Mouse (Mus musculus) 3134 (cell line): ENCODE measurements around the gene Asic1.
"Not testable (repeated sequence)": the region's sequence is repeated elsewhere in the genome, so short reads cannot be mapped to it uniquely, and the experiment has no call there.

ENCODE experiments used
- DNase-seq: peaks from one replicate; pipeline ENCODE4 v3.0.0-alpha.2; 2011; ENCODE audit warnings: low spot score; ENCODE audit not compliant: insufficient read length; ENCODE audit errors: extremely low read depth

The Asic1 gene

DNA sequence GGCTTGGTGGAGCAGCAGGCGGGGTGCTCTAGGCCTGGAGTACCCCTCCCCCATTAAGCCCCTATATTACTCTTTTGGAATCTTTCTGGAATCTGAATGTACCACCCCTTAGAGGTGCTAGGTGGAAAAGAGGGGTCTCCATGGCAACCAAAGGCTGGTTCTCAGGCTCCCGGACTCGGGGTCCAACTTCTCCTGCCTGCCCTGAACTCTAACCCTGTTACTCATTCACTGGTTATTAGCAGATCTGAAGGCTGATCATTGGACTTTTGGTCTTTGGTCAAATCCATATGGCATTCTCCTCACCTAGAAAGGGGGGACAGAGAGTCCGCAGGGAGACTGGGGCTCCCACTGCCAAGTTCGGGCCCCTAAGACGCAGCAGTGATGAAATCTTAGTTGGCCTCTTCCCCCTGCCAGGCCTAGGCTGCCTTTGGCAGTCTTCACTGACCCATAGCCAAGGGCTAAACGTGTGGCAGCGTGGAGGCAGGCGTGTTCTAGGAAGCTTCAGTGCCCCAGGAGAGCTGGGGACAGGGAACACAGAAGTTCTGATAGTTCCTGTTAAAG lies 48.4 kb downstream of the Asic1 start:
- no peak for DNase-seq

DNA sequence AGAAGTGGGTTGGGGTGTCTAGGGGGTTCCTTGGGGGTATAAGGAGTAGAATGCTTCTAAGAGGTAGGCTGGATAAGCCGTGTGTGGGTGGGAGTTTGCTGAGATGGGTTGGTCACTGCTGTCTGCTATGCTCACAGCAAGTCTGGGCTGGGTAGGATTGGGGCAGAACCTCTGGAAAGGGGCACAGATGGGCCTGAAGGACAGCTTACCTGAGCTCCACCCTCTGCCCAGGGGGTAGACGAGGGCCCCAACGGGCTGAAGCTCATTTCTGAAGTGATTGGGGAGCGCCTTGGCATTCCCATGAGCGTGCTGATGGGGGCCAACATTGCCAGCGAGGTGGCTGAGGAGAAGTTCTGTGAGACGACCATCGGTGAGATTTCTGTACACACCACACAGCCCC lies 49.7 kb downstream of the Asic1 start:
- DNase-seq, result no peak

DNA sequence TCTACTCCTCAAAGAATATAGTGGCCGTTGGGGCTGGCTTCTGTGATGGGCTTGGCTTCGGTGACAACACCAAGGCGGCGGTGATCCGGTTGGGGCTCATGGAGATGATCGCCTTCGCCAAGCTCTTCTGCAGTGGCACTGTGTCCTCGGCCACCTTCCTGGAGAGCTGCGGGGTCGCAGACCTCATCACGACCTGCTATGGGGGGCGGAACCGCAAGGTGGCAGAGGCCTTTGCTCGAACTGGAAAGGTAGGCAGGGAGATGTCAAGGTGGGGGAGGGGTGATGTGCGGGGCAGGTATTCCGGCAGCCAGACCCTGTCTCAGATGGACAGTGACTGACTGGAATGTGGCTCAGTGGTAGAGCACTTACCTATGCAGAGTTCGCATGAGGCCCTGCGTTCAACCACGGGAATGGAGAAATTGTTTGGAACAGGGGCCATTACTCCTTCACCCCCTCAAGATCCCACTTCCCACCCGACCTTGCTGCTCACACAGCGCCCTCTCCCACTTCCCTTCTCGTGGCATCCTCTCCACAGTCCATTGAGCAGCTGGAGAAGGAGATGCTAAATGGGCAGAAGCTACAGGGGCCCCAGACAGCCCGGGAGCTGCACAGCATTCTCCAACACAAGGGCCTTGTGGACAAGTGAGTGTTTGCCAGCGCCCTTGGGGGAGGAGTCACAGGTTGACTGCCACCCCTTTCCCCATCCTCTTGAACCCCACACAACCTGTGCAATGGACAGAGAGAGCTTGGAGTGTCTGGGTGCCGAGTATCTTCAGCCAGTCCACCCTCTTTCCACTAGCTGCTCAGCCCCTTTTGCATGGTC lies 52.0 kb downstream of the Asic1 start:
- DNase-seq, result no peak

DNA sequence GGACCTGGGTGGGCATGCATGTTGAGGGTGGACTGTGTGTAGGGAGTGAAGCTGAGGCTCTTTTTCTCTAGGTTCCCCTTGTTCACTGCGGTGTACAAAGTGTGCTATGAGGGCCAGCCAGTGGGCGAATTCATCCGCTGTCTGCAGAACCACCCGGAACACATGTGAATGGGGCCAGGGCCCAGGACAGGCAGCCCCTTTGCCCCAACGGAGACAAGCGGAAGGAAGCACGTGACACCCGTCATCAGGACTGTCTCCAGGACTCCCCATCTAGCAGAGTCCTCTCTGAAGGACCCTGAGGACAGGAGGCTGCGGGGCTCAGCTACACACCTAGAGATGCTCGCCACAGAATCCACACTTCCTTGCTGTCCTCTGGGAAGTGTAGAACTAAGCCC lies 52.9 kb downstream of the Asic1 start:
- DNase-seq, result no peak

DNA sequence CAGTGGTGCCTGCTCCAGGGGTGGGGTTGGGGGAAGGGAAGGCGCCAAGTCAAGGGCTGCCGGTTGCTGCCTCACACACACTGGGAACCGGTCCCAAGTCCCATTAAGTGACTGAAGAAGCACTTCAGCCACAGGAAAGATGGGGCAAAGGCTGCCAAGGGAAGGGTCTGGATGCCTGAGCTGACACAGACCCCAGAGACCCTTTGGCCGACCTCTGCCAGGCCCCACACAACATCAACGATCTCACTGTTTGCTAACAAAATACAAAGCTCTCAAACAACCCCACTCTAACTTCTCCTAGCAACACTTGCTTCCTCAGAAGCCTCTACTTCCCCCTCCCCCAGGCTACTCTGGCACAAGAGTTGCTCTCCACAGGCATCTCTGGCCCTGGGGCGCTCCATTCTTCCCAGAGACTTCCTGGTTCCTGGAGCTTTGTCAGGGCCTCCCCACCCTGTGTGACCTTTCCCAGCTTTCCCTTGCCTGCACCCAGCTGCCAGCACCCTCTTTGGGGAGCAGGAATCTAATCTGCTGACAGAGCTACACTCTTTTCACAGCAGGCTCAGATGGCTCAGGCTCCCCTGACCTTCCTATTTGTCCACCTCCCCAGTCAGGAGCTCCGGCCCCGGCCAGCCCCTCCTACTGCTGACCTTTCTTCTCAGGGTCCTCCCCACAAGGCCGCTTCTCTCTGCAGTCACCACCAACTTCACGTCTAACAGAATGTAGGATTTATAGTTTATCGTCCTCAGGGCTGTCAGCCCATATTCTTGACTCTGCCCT lies 53.5 kb downstream of the Asic1 start:
- peak; percentile 76 for DNase-seq

DNA sequence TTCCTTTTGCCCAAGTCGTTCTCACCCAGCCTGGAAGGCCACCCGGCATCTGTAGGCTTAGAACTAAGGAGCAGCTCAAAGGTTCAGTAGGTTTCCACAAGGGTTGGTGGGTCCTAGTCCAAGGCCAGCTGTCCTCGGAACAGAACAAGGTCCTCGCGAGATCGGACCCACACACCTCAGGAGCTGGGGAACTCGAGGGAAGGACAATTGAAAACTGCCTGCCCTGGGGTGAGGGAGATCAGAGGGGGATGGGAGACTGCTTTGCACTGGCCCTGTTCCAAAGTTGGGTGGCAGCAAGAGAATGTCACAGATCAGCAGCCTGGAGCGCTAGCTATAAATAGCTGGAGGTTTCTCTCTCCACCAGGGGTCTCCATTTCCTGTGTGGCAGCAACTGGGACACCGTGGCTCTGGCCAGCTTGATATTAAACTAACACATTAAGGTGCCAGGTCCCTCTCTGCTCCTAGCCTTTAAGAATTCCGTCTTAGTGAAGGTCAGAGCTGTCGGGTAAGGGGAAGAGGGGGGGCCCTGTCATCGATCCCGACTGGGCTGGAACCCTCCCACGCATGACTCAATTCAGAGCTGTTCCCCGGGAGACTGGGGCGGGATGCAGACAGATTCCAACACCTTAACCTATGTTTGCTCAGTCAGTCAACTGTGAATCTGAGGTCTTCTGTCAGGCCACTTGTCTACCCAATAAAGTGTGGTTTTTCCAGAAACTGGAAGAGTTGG lies 54.3 kb downstream of the Asic1 start:
- peak; percentile 78 for DNase-seq

DNA sequence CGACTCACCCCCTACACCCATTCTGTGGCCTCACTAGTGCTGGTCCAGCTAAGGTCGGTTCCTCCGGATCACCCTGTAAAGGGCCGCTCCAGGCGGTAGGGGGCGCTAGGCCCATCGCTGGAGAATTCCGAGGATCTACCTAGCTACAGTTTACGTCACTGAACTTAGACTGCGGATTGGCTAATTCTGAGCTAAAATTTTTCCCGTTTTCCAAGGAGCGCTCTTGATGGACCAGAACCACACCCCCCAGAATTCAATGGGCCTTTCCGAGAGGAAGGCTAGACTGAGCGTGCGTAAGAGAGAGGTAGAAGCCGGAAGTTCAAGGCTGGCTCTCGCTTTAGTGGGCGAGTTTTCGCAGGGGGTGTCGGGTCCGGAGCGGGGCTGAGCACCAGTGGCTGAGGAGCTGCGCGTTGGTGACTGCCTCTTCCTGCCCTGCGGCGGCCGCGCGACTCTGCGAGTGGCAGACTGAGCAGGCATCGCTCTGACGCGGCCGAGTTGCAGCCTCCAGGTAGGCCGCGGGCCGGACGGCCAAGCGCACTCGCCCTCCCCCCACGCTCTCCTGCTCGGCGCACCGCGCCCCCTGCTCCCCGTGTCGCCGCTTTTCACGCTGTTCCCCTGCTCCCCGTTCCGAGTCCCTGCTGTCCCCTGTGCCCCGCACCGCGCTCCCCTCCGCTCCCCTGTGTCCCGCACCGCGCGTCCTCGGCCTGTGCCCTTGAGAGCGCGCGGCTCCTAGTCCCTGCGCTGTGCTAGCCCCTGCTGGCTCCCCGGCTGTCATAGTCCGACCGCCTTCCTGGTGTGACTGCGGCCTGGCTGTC lies 55.4 kb downstream of the Asic1 start, which contains the start of gene Cox14:
Cox14 (plus strand) TSS at position 278 of the 815 bp plus-strand sequence.
- peak; percentile 96 for DNase-seq

DNA sequence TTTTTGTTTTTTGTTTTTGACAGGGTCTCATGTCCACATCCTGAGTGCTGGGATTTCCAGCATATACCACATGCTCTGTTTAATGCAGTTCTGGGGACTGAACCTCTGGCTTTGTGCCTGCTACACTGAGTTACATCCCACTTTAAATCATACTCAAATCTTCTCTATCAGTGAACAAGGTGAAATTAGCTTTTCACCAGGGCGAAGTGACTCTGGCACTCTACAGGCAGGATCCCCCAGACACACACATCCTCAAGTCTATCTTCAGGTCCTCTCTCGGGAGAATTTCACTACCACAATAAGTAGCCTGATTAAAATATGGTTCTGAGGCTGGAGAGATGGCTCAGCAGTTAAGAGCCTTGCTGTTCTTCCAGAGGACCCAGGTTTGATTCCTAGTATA lies 56.4 kb downstream of the Asic1 start:
- DNase-seq, result no peak

DNA sequence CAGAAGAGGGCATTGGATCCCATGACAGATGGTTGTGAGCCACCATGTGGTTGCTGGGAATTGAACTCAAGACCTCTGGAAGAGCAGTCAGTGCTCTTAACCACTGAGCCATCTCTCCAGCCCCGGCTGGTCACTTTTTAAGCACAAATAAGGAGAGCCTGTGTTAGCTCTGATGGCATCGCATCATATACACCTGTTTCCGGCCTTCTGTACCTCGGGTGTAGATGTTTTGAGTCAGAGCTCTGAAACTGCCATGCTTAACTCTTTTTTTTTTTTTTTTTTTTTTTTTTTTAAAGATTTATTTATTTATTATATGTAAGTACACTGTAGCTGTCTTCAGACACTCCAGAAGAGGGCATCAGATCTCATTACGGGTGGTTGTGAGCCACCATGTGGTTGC lies 56.9 kb downstream of the Asic1 start:
- not testable (repeated sequence) for DNase-seq

DNA sequence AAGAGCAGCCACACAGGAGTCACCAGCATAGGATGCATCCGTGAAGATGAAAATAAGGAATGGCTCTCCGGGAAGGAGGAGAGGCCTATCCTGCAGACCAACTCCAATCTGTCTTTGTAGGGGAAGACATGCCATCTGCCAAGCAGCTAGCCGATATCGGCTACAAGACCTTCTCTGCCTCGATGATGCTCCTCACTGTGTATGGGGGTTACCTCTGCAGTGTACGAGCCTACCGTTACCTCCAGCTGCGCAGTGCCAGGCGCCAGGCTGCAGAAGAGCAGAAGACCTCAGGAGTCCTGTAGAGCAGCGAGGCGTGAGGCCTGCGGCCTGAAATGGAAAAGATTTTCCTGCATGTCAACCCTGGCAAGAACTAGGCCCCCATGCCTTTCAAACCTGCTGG lies 57.4 kb downstream of the Asic1 start:
- DNase-seq, result no peak

DNA sequence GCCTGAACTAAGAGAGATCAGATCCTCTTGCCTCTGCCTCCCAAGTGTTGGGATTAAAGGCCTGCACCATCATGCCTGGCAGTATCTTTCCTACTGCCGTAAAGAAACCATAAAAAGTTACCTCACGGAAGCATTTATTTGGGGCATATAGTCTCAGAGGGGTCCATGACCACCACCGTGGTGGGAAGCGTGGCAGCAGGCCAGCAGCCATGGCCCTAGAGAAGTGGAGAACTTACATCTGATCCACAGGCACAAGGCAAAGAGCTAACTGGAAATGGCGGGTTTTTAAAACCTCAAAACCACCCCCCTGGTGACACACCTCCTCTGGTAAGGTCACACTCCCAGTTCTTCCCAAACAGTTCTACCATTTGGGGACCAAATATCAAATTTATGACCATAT lies 58.0 kb downstream of the Asic1 start:
- DNase-seq, result no peak

DNA sequence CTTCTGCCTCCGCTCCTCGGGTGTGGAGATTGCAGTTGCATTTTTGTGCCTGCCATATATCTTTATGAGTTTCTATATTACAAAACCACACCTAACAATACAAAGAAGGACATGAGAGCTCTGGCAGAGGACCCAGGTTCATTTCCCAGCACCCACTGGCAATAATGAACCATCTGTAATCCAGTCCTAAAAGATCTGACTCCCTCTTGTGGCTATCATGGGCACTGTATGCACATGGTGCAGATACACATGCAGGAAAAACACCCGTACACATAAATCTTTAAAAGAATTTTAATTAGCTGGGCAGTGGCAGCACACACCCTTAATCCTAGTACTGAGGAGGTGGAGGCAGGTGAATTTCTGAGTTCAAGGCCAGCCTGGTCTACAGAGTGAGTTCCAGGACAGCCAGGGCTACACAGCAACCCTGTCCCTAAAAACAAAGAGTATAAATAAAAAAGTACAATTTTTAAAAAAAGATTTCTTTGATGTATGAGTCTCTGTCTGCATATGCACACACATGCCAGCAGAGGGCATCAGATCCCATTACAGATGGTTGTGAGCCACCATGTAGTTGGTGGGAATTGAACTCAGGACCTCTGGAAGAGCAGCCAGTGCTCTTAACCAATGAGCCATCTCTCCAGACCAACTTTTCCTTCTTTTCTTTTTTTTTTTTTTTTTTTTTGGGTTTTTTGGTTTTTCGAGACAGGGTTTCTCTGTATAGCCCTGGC lies 59.1 kb downstream of the Asic1 start:
- no peak for DNase-seq

DNA sequence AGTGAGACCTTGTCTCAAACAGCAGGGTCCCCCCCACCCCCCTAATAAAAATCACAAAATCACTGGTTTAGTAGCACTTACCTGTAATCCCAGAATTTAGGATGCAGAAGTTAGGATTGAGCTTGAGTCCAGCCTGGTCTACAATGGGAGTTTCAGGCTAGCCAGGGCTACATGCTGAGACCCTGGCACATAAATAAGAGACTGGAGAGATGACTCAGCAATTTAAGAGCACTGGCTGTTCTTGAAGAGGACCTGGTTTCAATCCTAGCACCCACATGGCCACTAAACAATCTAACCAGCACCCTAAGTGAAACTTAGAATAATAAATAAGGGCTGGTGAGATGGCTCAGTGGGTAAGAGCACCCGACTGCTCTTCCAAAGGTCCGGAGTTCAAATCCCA lies 61.0 kb downstream of the Asic1 start:
- no peak for DNase-seq

DNA sequence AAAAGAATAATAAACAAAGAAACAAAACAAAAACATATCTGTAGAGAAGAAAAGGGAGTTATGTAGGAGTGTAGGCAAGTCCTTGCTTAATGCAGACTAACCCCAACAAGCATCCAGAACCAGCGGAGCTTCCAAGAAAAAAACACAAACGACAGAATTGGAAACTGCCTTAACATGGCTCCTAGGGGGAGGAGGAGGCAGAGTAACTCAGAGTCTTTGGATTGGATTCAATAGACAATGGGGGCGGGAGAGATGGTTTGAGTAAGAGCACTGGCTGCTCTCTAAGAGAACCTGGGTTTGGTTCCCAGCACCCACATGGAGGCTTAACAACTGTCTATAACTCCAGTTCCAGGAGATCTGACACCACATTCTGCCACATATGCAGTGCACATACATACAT lies 61.5 kb downstream of the Asic1 start:
- DNase-seq, result no peak

DNA sequence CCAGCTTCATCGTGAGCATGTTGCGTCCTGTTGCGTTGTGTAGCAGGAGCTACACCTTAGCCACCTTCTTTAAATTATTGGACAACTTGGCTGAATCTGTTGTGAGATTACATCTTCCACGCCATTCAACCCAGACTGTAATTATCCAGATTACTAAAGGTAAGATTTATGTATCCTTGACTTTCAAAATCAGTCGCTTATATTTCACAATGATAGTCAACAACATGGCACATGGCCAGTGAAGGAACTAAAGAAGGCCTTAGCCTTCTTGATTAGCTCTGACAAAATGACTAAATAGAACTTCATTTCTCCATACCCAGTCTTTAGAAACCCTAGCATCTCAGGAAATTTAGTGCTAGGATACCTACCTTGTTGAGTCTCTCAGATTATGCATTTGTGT lies 63.0 kb downstream of the Asic1 start:
- no peak for DNase-seq

DNA sequence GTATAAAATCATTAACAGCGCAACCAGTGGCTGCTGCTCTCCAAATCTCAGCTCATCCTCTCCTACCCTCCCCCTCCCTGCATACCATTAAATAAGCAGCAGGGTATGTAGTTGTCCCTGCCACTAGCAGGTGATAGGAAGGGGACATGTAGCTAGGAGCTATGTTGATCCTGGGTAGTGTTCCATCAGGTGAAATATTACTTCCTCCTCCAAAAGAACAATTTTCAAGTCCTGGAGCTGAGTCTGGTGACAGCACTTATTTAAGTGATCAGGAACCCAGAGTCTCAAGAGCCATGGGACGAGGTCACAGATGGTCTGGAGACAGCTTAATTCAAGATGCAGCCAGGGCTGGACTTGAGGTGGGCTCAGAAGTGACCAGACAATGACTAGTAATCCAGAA lies 65.5 kb downstream of the Asic1 start:
- DNase-seq, result no peak

DNA sequence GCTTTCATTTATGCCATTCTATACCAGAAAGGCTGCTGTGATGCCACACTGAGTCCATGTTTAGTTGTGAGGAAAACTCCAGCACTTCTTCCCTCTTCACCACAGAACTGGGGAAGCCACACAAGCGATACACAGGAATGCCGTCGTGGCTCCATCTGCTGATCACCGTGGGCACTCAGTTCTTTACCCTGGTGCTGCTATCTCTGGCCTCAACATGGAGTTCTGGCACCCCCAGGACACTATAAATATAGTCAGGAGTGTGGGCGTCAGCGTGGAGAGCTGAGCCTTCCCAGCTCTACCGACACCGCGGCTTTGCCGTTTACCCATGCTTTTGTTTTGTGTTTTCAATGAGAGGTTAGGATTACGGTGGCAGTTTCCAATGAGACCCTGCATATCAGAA lies 66.5 kb downstream of the Asic1 start:
- DNase-seq, result no peak

DNA sequence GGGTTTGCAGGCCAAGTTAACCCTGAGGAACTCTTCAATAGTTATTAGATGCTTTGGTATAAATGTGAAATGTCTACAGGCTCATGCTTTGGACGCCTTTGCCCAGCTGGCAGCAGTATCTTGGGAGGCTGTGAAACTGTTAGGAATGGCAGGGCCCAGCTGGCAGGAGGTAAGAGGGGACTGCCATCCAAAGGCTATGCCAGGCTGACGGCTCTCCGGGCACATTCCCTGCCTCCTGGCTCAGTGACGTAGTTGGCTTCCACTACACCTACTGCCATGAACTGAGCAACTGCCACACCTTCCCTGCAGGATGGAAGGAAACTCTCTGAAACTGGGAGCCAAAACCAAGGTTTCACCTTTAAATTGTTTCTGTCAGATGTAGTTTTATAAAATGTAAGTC lies 70.1 kb downstream of the Asic1 start:
- DNase-seq, result no peak
